Comparison of ENCODE assay signal across 17 mouse cellular contexts in the genomic region with DNA sequence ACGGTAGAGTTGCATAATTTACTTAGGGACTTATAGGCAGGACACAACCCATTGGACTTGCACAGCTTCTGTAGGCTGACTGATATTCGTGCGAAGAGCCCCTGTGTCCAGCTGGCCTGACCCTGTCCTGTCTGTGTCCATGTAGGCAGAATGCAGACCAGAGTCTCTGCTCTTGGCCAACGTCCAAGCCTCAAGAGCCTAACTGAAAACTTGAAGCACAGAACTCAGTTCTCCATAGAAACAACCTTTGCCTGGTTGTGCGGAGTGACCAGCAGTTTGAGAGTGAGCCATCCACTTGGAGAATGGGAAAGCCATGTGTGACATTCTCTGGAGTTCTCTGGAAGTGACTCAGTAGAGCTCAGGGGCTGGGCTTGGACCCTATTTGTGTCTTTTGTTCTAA.
DNase-seq lines count a peak whose midpoint lies in the region; TF ChIP-seq lines count a peak whose summit lies in the region.
"Had no signal": no experiment of that assay in that cellular context is flagged by ENCODE, and none has a peak within 500 bp of the region (broad histone marks: within the 10 kb centered on the region; RNA-seq: fewer than 3 reads in every experiment).

No protein-coding gene starts in this region.

- no peak overlapping the region for H3K4me3 ChIP-seq in lung, adult 2 months (replicated peaks; ENCODE audit: extremely low read depth, low read depth, low read length)
- no peak overlapping the region for H3K4me3 ChIP-seq in hindbrain, embryonic 10.5 days
- H3K4me3 ChIP-seq in embryonic facial prominence, embryonic 10.5 days = no peak overlapping the region
- H3K4me3 ChIP-seq: erythroblast, embryonic 14.5 days; heart, embryonic 13.5 days; megakaryocyte, embryonic 14.5 days had no signal

- no peaks in the 10 kb centered on the region for H3K9me3 ChIP-seq in hindbrain, embryonic 10.5 days
- no peaks in the 10 kb centered on the region for H3K9me3 ChIP-seq in embryonic facial prominence, embryonic 10.5 days
- H3K9me3 ChIP-seq: heart, embryonic 13.5 days; megakaryocyte, embryonic 14.5 days had no signal

- peaks cover 4% of the 10 kb centered on the region; the same call in 1 of the 2 replicates for H3K4me1 ChIP-seq in lung, adult 2 months (ENCODE audit: control insufficient read depth, insufficient read depth, low read length)
- peaks cover 12% of the 10 kb centered on the region for H3K4me1 ChIP-seq in hindbrain, embryonic 10.5 days (replicated peaks)
- peaks cover 27% of the 10 kb centered on the region for H3K4me1 ChIP-seq in embryonic facial prominence, embryonic 10.5 days

- DNase-seq in 3T3-L1 (ENCODE audit: low read depth, low spot score) (peak; percentile 28), MN1 (ENCODE audit: low spot score) (peak; percentile 10)
- DNase-seq in lung, adult 2 months = peak; percentile 64
- peak; percentile 79 for DNase-seq in lung, postnatal 36 days
- DNase-seq in hindbrain, embryonic 10.5 days (ENCODE audit: low spot score) = no peak
- DNase-seq in embryonic facial prominence, embryonic 10.5 days (ENCODE audit: low spot score) = no peak
- no peak for DNase-seq in spleen, postnatal 14 days (ENCODE audit: low spot score in 2 of 2)
- DNase-seq: cerebellum, adult 8-10 months; forebrain, postnatal 0 days; heart, postnatal 36 days; kidney, adult 11 months; right cerebral cortex, postnatal 4 days; thymus, postnatal 36 days had no signal

- no peaks in the 10 kb centered on the region for H3K36me3 ChIP-seq in hindbrain, embryonic 10.5 days
- no peaks in the 10 kb centered on the region for H3K36me3 ChIP-seq in embryonic facial prominence, embryonic 10.5 days (replicated peaks)
- H3K36me3 ChIP-seq: heart, embryonic 13.5 days had no signal

- TF ChIP-seq POLR2A in lung, adult 2 months (IDR thresholded peaks at IDR 0.05; ENCODE audit: borderline replicate concordance, extremely low read depth, low read depth, low read length) = no peak

- WGBS in lung, adult 2 months = 61% methylated on average over 5 of the region's 5 CpGs
- 91% methylated on average over 5 of the region's 5 CpGs for WGBS in hindbrain, embryonic 10.5 days
- 92% methylated on average over 5 of the region's 5 CpGs for WGBS in embryonic facial prominence, embryonic 10.5 days

- no peak overlapping the region for H3K27ac ChIP-seq in hindbrain, embryonic 10.5 days
- no peak overlapping the region for H3K27ac ChIP-seq in embryonic facial prominence, embryonic 10.5 days (replicated peaks)
- H3K27ac ChIP-seq: heart, embryonic 13.5 days; liver, embryonic 14.5 days had no signal

- H3K27me3 ChIP-seq in hindbrain, embryonic 10.5 days (ENCODE audit: insufficient read depth, poor library complexity, severe bottlenecking) = no peaks in the 10 kb centered on the region
- H3K27me3 ChIP-seq in embryonic facial prominence, embryonic 10.5 days (replicated peaks; ENCODE audit: low read depth, poor library complexity, severe bottlenecking) = peaks cover 14% of the 10 kb centered on the region
- H3K27me3 ChIP-seq: megakaryocyte, embryonic 14.5 days had no signal

- TF ChIP-seq CTCF in lung, adult 2 months (IDR thresholded peaks at IDR 0.05; ENCODE audit: insufficient read depth, low read length) = no peak

Comparison
In these comparisons a context has a peak if more than half of its experiments do, and no peak if none do; other contexts are left out.
1. DNase-seq: peak in 3T3-L1 (single experiment), MN1 (single experiment), lung, adult 2 months (single experiment) and lung, postnatal 36 days (single experiment); none in hindbrain, embryonic 10.5 days (single experiment), embryonic facial prominence, embryonic 10.5 days (single experiment) and spleen, postnatal 14 days (0 of 2).